Mouse (Mus musculus): ENCODE data around the gene Arhgap31. TPM values are rescaled to one million over a fixed set of nuclear protein-coding genes. Genes with fewer than 3 reads are reported as not detected.
"Not testable (repeated sequence)": the region's sequence is repeated elsewhere in the genome, so short reads cannot be mapped to it uniquely, and the experiment has no call there.

Arhgap31 gene
- polyA plus RNA-seq, 1 experiment from 2014 or later: 10.9 TPM

GRCm38 (mm10) chr16:38730921-38731320 lies 17.8 kb upstream of the Arhgap31 start:
- H3K4me3 ChIP-seq (replicated peaks; ENCODE audit: low read length): no peak overlapping the region
- 43% methylated on average over 8 of the region's 8 CpGs for WGBS
- H3K36me3 ChIP-seq (ENCODE audit: control insufficient read depth, insufficient read depth, low read length): no peaks in the 10 kb centered on the region
- no peaks in the 10 kb centered on the region for H3K27me3 ChIP-seq (ENCODE audit: control insufficient read depth, insufficient read depth, low read length)
- no peak overlapping the region for H3K9ac ChIP-seq (ENCODE audit: low read length)
- H3K9me3 ChIP-seq (replicated peaks; ENCODE audit: control insufficient read depth, low read length): no peaks in the 10 kb centered on the region
- H3K4me1 ChIP-seq (ENCODE audit: control insufficient read depth, insufficient read depth, low read length): no peaks in the 10 kb centered on the region
- no peak overlapping the region for H3K4me2 ChIP-seq (ENCODE audit: low read depth, low read length)
- ATAC-seq (ENCODE audit: insufficient read depth, low FRiP score): no peak
- H3K27ac ChIP-seq (ENCODE audit: low read length): no peak overlapping the region

DNA sequence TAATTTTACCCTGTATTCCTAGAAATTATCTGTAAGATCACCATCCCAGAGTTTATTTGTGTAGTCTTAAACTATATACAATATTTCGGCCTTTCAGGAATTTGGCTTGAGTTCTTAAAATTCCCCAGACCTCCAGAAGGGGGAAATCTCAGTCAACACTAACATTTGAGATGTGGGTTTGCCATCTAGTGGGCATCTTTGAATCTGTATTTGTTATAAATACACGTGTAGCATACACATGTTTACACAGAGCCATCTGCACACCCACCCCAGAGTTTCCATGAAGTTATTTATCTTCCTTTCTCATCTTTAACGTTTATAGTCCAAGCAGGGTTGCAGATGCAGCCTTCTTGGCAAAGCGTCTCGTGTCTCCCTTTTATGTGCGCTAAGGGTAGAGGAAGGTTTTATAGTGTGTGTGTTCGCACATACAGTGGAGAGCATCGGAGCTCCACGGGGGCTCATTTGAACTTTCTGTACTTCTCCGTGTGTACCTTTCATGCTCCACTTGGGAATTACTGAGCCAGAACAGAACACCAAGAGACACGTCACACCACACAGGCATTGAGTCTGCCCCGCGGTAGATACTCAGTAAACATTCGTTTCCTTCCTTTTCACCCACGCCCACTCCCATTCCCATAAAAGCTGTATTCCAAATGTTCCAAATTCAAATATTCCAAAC lies 16.7 kb upstream of the Arhgap31 start:
- ATAC-seq (ENCODE audit: insufficient read depth, low FRiP score): peak; percentile 56; the same call in 1 of the 2 replicates
- Histone ChIP-seq H3K36me3 (ENCODE audit: control insufficient read depth, insufficient read depth, low read length) (no peaks in the 10 kb centered on the region), H3K4me1 (ENCODE audit: control insufficient read depth, insufficient read depth, low read length) (no peaks in the 10 kb centered on the region), H3K27me3 (ENCODE audit: control insufficient read depth, insufficient read depth, low read length) (no peaks in the 10 kb centered on the region), H3K27ac (ENCODE audit: low read length) (no peak overlapping the region), H3K4me3 (replicated peaks; ENCODE audit: low read length) (no peak overlapping the region; the same call in 1 of the 2 replicates), H3K4me2 (ENCODE audit: low read depth, low read length) (peak overlapping the region; percentile 47), H3K9me3 (replicated peaks; ENCODE audit: control insufficient read depth, low read length) (no peaks in the 10 kb centered on the region), H3K9ac (ENCODE audit: low read length) (no peak overlapping the region)
- 34% methylated on average over 15 of the region's 15 CpGs for WGBS

GRCm38 (mm10) chr16:38729139-38729538 lies 16.1 kb upstream of the Arhgap31 start:
- Histone ChIP-seq H3K36me3 (ENCODE audit: control insufficient read depth, insufficient read depth, low read length) (no peaks in the 10 kb centered on the region), H3K27ac (ENCODE audit: low read length) (no peak overlapping the region), H3K4me2 (ENCODE audit: low read depth, low read length) (no peak overlapping the region), H3K27me3 (ENCODE audit: control insufficient read depth, insufficient read depth, low read length) (no peaks in the 10 kb centered on the region), H3K4me3 (replicated peaks; ENCODE audit: low read length) (no peak overlapping the region), H3K4me1 (ENCODE audit: control insufficient read depth, insufficient read depth, low read length) (no peaks in the 10 kb centered on the region), H3K9me3 (replicated peaks; ENCODE audit: control insufficient read depth, low read length) (no peaks in the 10 kb centered on the region), H3K9ac (ENCODE audit: low read length) (no peak overlapping the region)
- no peak for ATAC-seq (ENCODE audit: insufficient read depth, low FRiP score)
- 70% methylated on average over 6 of the region's 6 CpGs for WGBS

DNA sequence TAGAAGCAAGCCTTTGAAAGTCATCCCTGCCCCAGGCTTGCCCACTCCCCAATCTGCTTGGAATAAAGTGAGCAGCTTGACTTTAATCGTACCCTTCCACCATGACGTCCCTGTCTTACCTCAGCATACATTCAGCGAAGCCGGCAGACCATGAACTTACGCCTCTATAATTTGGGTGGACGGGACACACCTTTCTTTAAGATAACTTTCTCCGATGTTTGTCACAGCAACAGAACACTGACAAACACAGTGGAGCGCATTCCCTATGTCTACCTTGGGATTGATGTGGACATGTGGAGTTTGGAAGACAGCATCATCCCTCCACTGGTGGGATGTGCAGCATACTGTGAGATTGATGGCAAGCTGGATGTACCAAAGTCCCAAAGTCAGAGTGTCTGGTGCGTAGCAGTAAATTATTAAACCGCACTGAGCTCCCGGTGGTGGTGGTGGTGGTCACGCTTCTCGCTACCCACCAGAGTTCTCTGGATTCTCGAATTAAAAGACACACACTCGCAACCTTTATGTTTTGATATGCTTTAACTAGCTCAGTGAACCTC lies 15.6 kb upstream of the Arhgap31 start:
- no peaks in the 10 kb centered on the region for H3K4me1 ChIP-seq (ENCODE audit: control insufficient read depth, insufficient read depth, low read length)
- H3K4me2 ChIP-seq (ENCODE audit: low read depth, low read length): no peak overlapping the region
- H3K9ac ChIP-seq (ENCODE audit: low read length): no peak overlapping the region
- no peak overlapping the region for H3K4me3 ChIP-seq (replicated peaks; ENCODE audit: low read length)
- H3K27ac ChIP-seq (ENCODE audit: low read length): no peak overlapping the region
- no peak for ATAC-seq (ENCODE audit: insufficient read depth, low FRiP score)
- no peaks in the 10 kb centered on the region for H3K27me3 ChIP-seq (ENCODE audit: control insufficient read depth, insufficient read depth, low read length)
- no peaks in the 10 kb centered on the region for H3K9me3 ChIP-seq (replicated peaks; ENCODE audit: control insufficient read depth, low read length)
- WGBS: 89% methylated on average over 15 of the region's 15 CpGs
- H3K36me3 ChIP-seq (ENCODE audit: control insufficient read depth, insufficient read depth, low read length): no peaks in the 10 kb centered on the region

- H3K27ac ChIP-seq (ENCODE audit: low read length): no peak overlapping the region; the same call in 1 of the 2 replicates
- no peaks in the 10 kb centered on the region for H3K36me3 ChIP-seq (ENCODE audit: control insufficient read depth, insufficient read depth, low read length)
- no peak overlapping the region for H3K4me2 ChIP-seq (ENCODE audit: low read depth, low read length)
- no peaks in the 10 kb centered on the region for H3K4me1 ChIP-seq (ENCODE audit: control insufficient read depth, insufficient read depth, low read length)
- no peaks in the 10 kb centered on the region for H3K9me3 ChIP-seq (replicated peaks; ENCODE audit: control insufficient read depth, low read length)
- no peak for ATAC-seq (ENCODE audit: insufficient read depth, low FRiP score)
- H3K4me3 ChIP-seq (replicated peaks; ENCODE audit: low read length): no peak overlapping the region
- WGBS: 67% methylated on average over 13 of the region's 13 CpGs
- no peak overlapping the region for H3K9ac ChIP-seq (ENCODE audit: low read length)
- no peaks in the 10 kb centered on the region for H3K27me3 ChIP-seq (ENCODE audit: control insufficient read depth, insufficient read depth, low read length)
Measured at GRCm38 (mm10) chr16:38724974-38725373, 11.9 kb upstream of the Arhgap31 start.

- no peaks in the 10 kb centered on the region for H3K9me3 ChIP-seq (replicated peaks; ENCODE audit: control insufficient read depth, low read length)
- no peaks in the 10 kb centered on the region for H3K4me1 ChIP-seq (ENCODE audit: control insufficient read depth, insufficient read depth, low read length)
- H3K9ac ChIP-seq (ENCODE audit: low read length): no peak overlapping the region
- no peaks in the 10 kb centered on the region for H3K27me3 ChIP-seq (ENCODE audit: control insufficient read depth, insufficient read depth, low read length)
- ATAC-seq (ENCODE audit: insufficient read depth, low FRiP score): no peak
- peak overlapping the region; percentile 64 for H3K27ac ChIP-seq (ENCODE audit: low read length)
- H3K4me2 ChIP-seq (ENCODE audit: low read depth, low read length): no peak overlapping the region
- no peak overlapping the region for H3K4me3 ChIP-seq (replicated peaks; ENCODE audit: low read length)
- H3K36me3 ChIP-seq (ENCODE audit: control insufficient read depth, insufficient read depth, low read length): no peaks in the 10 kb centered on the region
- 72% methylated on average over 8 of the region's 8 CpGs for WGBS
Measured at GRCm38 (mm10) chr16:38724256-38724655, 11.2 kb upstream of the Arhgap31 start.

- ATAC-seq (ENCODE audit: insufficient read depth, low FRiP score): no peak
- H3K9ac ChIP-seq (ENCODE audit: low read length): no peak overlapping the region
- H3K9me3 ChIP-seq (replicated peaks; ENCODE audit: control insufficient read depth, low read length): no peaks in the 10 kb centered on the region
- H3K27me3 ChIP-seq (ENCODE audit: control insufficient read depth, insufficient read depth, low read length): no peaks in the 10 kb centered on the region
- no peak overlapping the region for H3K4me3 ChIP-seq (replicated peaks; ENCODE audit: low read length)
- no peaks in the 10 kb centered on the region for H3K4me1 ChIP-seq (ENCODE audit: control insufficient read depth, insufficient read depth, low read length)
- WGBS: 87% methylated on average over 8 of the region's 9 CpGs
- H3K4me2 ChIP-seq (ENCODE audit: low read depth, low read length): no peak overlapping the region
- H3K27ac ChIP-seq (ENCODE audit: low read length): no peak overlapping the region
- no peaks in the 10 kb centered on the region for H3K36me3 ChIP-seq (ENCODE audit: control insufficient read depth, insufficient read depth, low read length)
Measured at GRCm38 (mm10) chr16:38721377-38721776, 8.3 kb upstream of the Arhgap31 start.

- WGBS: 39% methylated on average over 11 of the region's 12 CpGs
- peak overlapping the region; percentile 57 for H3K27ac ChIP-seq (ENCODE audit: low read length)
- ATAC-seq (ENCODE audit: insufficient read depth, low FRiP score); H3K27me3 ChIP-seq (ENCODE audit: control insufficient read depth, insufficient read depth, low read length); H3K9ac ChIP-seq (ENCODE audit: low read length); H3K9me3 ChIP-seq (replicated peaks; ENCODE audit: control insufficient read depth, low read length); H3K4me1 ChIP-seq (ENCODE audit: control insufficient read depth, insufficient read depth, low read length); H3K36me3 ChIP-seq (ENCODE audit: control insufficient read depth, insufficient read depth, low read length): not testable (repeated sequence)
- H3K4me2 ChIP-seq (ENCODE audit: low read depth, low read length): peak overlapping the region; percentile 75
- H3K4me3 ChIP-seq (replicated peaks; ENCODE audit: low read length): peak overlapping the region; percentile 17
Measured at GRCm38 (mm10) chr16:38714259-38714526, 1.1 kb upstream of the Arhgap31 start.

- Histone ChIP-seq H3K36me3 (ENCODE audit: control insufficient read depth, insufficient read depth, low read length) (no peaks in the 10 kb centered on the region), H3K9me3 (replicated peaks; ENCODE audit: control insufficient read depth, low read length) (no peaks in the 10 kb centered on the region), H3K27me3 (ENCODE audit: control insufficient read depth, insufficient read depth, low read length) (no peaks in the 10 kb centered on the region), H3K9ac (ENCODE audit: low read length) (peak overlapping the region; percentile 80), H3K4me2 (ENCODE audit: low read depth, low read length) (peak overlapping the region; percentile 75), H3K27ac (ENCODE audit: low read length) (peak overlapping the region; percentile 94), H3K4me1 (ENCODE audit: control insufficient read depth, insufficient read depth, low read length) (peaks cover 6% of the 10 kb centered on the region; the same call in 1 of the 2 replicates), H3K4me3 (replicated peaks; ENCODE audit: low read length) (peak overlapping the region; percentile 65)
- WGBS: 10% methylated on average over 17 of the region's 17 CpGs
- ATAC-seq (ENCODE audit: insufficient read depth, low FRiP score): peak; percentile 63
Measured at GRCm38 (mm10) chr16:38713404-38714258, 557 bp upstream of the Arhgap31 start.
